Mouse (Mus musculus) C2C12 (cell line): Measurements from ENCODE around the gene Tubgcp2. TPM values are rescaled to one million over a fixed set of nuclear protein-coding genes. Genes with fewer than 3 reads are reported as not detected.

Source experiments
- H3K27me3 ChIP-seq: one replicate; pipeline ENCODE4 v1.6.1; 2011; ENCODE audit not compliant: control insufficient read depth, insufficient read depth, insufficient read length
- H3K36me3 ChIP-seq: one replicate; pipeline ENCODE4 v1.6.1; 2011; ENCODE audit not compliant: control insufficient read depth, insufficient read depth
- H3K4me3 ChIP-seq: one replicate; pipeline ENCODE4 v1.5.1; 2011; ENCODE audit warnings: mild to moderate bottlenecking, control low read depth; ENCODE audit not compliant: poor library complexity, insufficient read depth, severe bottlenecking
- H3K79me2 ChIP-seq: one replicate; pipeline ENCODE4 v1.6.1; 2011; ENCODE audit not compliant: control insufficient read depth, insufficient read depth
- H3K79me3 ChIP-seq: one replicate; pipeline ENCODE4 v1.6.1; 2011; ENCODE audit warnings: low read depth, control low read depth
- H3ac ChIP-seq: one replicate; pipeline ENCODE3; 2011; ENCODE audit warnings: low read depth; ENCODE audit not compliant: control insufficient read depth, insufficient read length
- CEBPB ChIP-seq: IDR thresholded peaks from one replicate; pipeline ENCODE4 v1.6.1; 2011; ENCODE audit warnings: low read depth, mild to moderate bottlenecking, control low read depth, moderate library complexity
- CTCF ChIP-seq: IDR thresholded peaks from one replicate; pipeline ENCODE4 v1.5.1; 2011; ENCODE audit not compliant: control insufficient read depth, insufficient read depth, insufficient read length
- FOSL1 ChIP-seq: IDR thresholded peaks from one replicate; pipeline ENCODE4 v1.8.0; 2011; ENCODE audit warnings: mild to moderate bottlenecking, low read length; ENCODE audit not compliant: poor library complexity, insufficient read depth, severe bottlenecking
- MAX ChIP-seq: IDR thresholded peaks from one replicate; pipeline ENCODE4 v1.6.1; 2011; ENCODE audit warnings: mild to moderate bottlenecking, control low read depth
- MYOD1 ChIP-seq: IDR thresholded peaks from one replicate; pipeline ENCODE4 v1.6.1; 2011; ENCODE audit warnings: low read depth; ENCODE audit not compliant: control insufficient read depth, insufficient read length
- MYOG ChIP-seq: IDR thresholded peaks from one replicate; pipeline ENCODE4 v1.6.1; 2011; ENCODE audit not compliant: control insufficient read depth, insufficient read length; ENCODE audit errors: extremely low read depth
- USF1 ChIP-seq: IDR thresholded peaks from one replicate; pipeline ENCODE4 v1.6.1; 2011; ENCODE audit warnings: low read depth, mild to moderate bottlenecking, control low read depth, moderate library complexity
- polyA plus RNA-seq: library from polyadenylated mRNA; unstranded; fragments of >200 nt; fragmentation: generic; extraction: Trizol; gene quantifications from one replicate; pipeline ENCODE4 v1.2.1, GENCODE M21; 2012; ENCODE audit warnings: missing spikeins

The Tubgcp2 gene
- polyA plus RNA-seq, 1 experiment, result 31.7 TPM

DNA sequence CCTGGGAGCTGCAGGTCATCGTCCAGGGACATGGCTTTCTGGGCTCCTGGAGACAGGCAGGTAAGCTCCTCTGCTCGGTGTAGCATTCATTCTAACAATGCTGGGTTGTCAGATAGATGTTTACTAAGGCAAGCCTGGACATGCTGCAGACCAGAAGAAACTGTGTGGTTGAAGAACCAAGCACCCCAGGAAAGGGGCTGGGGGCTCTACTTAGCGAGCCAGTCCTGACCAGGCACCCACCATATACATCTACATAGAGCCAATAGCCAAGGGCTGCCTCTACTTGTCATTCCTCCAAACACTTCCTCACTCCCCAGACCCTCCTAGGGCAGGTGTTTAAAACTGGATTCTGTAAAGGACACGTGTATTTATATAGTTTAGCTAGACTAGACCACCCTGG, 42.3 kb downstream of the Tubgcp2 start:
- no peak for TF ChIP-seq USF1
- no peak for TF ChIP-seq MAX
- TF ChIP-seq MYOG, result no peak
- TF ChIP-seq CTCF, result no peak
- no peak for TF ChIP-seq FOSL1
- no peak for TF ChIP-seq MYOD1
- no peak for TF ChIP-seq CEBPB
- H3K79me3 ChIP-seq, result no peaks in the 10 kb centered on the region
- no peak overlapping the region for H3ac ChIP-seq
- peaks cover 14% of the 10 kb centered on the region for H3K36me3 ChIP-seq
- no peaks in the 10 kb centered on the region for H3K27me3 ChIP-seq
- H3K79me2 ChIP-seq, result no peaks in the 10 kb centered on the region
- no peak overlapping the region for H3K4me3 ChIP-seq

DNA sequence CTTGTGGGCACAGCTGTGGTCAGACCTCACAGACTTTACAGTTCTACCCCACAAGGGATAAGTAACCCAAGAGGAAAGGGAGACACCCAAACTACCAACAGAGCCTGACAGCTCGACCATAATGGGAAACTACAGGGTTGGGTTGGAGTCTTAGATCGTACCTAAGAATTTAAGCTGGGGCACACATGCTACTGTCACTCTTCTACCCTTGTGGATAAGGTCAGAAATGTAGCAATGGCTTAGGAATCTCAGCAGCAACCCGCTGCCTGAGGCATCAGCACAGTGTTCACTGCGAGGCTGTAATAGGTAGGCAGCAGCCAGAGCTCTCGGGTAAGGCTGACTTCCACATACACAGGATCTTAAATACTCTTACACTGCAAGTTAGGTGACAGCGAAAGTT, 42.9 kb downstream of the Tubgcp2 start:
- Histone ChIP-seq H3K79me2 (no peaks in the 10 kb centered on the region), H3K27me3 (no peaks in the 10 kb centered on the region), H3ac (no peak overlapping the region), H3K79me3 (no peaks in the 10 kb centered on the region), H3K4me3 (no peak overlapping the region), H3K36me3 (peaks cover 8% of the 10 kb centered on the region)
- peak; percentile 97 for TF ChIP-seq MYOD1
- no peak for TF ChIP-seq FOSL1

DNA sequence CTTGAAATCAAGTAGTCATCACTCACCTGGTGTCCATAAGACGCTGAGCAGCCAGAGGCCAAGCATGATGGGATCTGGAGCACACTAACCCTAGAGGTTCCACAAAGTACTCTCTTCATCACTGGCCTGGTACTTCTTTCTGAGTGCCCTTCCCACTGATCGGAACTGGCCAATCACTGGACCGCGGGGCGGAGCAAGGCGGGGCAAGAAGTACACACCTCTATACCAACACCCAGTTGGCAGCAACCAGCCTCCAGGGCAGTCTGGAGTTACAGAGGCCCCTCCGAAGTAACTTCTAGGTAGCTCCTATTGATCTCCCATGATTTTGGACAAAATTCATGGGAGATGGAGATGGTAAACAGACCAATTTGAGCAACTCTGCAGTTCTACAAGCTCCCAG, 44.1 kb downstream of the Tubgcp2 start, which contains the start of gene Adam8:
Gene Adam8, minus strand, starts transcription at position 157 of the 400 bp plus-strand sequence.
- no peaks in the 10 kb centered on the region for H3K27me3 ChIP-seq
- peaks cover 5% of the 10 kb centered on the region for H3K36me3 ChIP-seq
- H3ac ChIP-seq, result no peak within 1 kb of the TSS
- no peak for TF ChIP-seq FOSL1
- no peaks in the 10 kb centered on the region for H3K79me3 ChIP-seq
- no peaks in the 10 kb centered on the region for H3K79me2 ChIP-seq
- no peak within 1 kb of the TSS for H3K4me3 ChIP-seq

DNA sequence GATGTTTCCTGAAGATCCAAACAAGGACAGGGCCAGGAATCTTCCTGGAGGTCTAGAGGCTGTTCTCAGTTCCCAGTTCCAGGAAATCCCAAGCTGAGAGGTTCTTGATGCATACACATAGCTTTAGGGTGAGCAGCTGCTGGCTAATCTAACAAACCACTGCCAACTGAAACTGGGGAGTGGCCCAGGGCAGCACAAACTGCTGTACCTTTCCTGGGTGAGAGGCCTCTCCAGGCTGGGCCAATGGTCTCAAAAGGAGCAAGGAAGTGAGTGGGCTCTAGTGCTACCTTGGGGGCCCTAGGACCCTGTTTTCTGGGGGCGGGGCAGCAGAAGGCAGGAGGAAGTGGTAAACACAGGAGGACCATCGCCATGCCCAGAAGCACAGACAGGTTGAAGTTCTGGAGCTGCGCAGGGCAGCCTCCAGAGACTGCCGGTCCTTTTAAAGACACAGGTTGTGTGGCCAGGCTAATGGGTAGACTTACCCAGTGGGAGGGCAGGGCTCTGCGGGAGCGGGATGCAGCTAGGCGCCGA, 45.5 kb downstream of the Tubgcp2 start:
- H3K27me3 ChIP-seq, result no peaks in the 10 kb centered on the region
- H3K79me3 ChIP-seq, result no peaks in the 10 kb centered on the region
- no peaks in the 10 kb centered on the region for H3K79me2 ChIP-seq
- TF ChIP-seq USF1 (no peak), FOSL1 (no peak), MAX (no peak), MYOG (no peak)
- H3K4me3 ChIP-seq, result no peak overlapping the region
- no peak overlapping the region for H3ac ChIP-seq
- no peaks in the 10 kb centered on the region for H3K36me3 ChIP-seq

- Histone ChIP-seq H3ac (no peak overlapping the region), H3K27me3 (no peaks in the 10 kb centered on the region), H3K4me3 (no peak overlapping the region), H3K79me2 (no peaks in the 10 kb centered on the region), H3K36me3 (peaks cover 6% of the 10 kb centered on the region), H3K79me3 (no peaks in the 10 kb centered on the region)
- TF ChIP-seq CTCF, result no peak
- TF ChIP-seq MYOG, result no peak
- TF ChIP-seq USF1, result no peak
- TF ChIP-seq MAX, result no peak
- no peak for TF ChIP-seq FOSL1
- TF ChIP-seq CEBPB, result no peak
These were observed 48.2 kb downstream of the Tubgcp2 start for GRCm38 (mm10) chr7:139988272-139988671.

GRCm38 (mm10) chr7:139984505-139984904, 52.0 kb downstream of the Tubgcp2 start:
- H3K36me3 ChIP-seq, result peaks cover 6% of the 10 kb centered on the region
- H3ac ChIP-seq, result no peak overlapping the region
- H3K27me3 ChIP-seq, result no peaks in the 10 kb centered on the region
- H3K79me2 ChIP-seq, result no peaks in the 10 kb centered on the region
- no peak overlapping the region for H3K4me3 ChIP-seq
- H3K79me3 ChIP-seq, result no peaks in the 10 kb centered on the region
- TF ChIP-seq USF1 (no peak), MAX (no peak), MYOG (no peak), MYOD1 (no peak), CTCF (no peak), CEBPB (no peak)
